Mouse (Mus musculus) thymus, postnatal 4 days (tissue): ENCODE measurements around the gene Rgr.

Experiments used
- DNase-seq: peaks from one replicate; pipeline ENCODE4 v3.0.0; 2021

Gene Rgr

GRCm38 (mm10) chr14:36989784-36990183, 59.0 kb downstream of the Rgr start:
- DNase-seq, result no peak

GRCm38 (mm10) chr14:36985693-36986092, 63.1 kb downstream of the Rgr start:
- DNase-seq, result no peak
